Mouse (Mus musculus) forebrain, embryonic 15.5 days (tissue): ENCODE measurements around the gene Lrp6. TPM values are rescaled to one million over a fixed set of nuclear protein-coding genes. Genes with fewer than 3 reads are reported as not detected.
A peak's percentile ranks its signal among the peaks of the same experiment; 100 is the strongest.

Source experiments
- ATAC-seq: fragments of 200-750 bp; cut with Nextera tagmentation; replicated peaks from 2 replicates; pipeline ENCODE4 v1.8.0; 2017; ENCODE audit warnings: mild to moderate bottlenecking, moderate TSS enrichment, moderate library complexity
- H3K27ac ChIP-seq: fragments of 300-500 bp; sonication (generic); replicated peaks from 2 replicates; pipeline ENCODE4 v1.5.1; 2015; ENCODE audit warnings: mild to moderate bottlenecking, inconsistent platforms
- H3K27me3 ChIP-seq: fragments of 300-500 bp; sonication (generic); 2 replicates; pipeline ENCODE4 v1.6.1; 2015; ENCODE audit warnings: inconsistent platforms
- H3K36me3 ChIP-seq: fragments of 300-500 bp; sonication (generic); 2 replicates; pipeline ENCODE4 v1.6.1; 2015; ENCODE audit warnings: mild to moderate bottlenecking, inconsistent platforms
- H3K4me1 ChIP-seq: fragments of 300-500 bp; sonication (generic); 2 replicates; pipeline ENCODE4 v1.6.1; 2015; ENCODE audit warnings: inconsistent platforms
- H3K4me2 ChIP-seq: fragments of 300-500 bp; sonication (generic); replicated peaks from 2 replicates; pipeline ENCODE4 v1.6.1; 2015; ENCODE audit warnings: mild to moderate bottlenecking, inconsistent platforms
- H3K4me3 ChIP-seq: fragments of 300-500 bp; sonication (generic); 2 replicates; pipeline ENCODE4 v1.5.1; 2015; ENCODE audit warnings: mild to moderate bottlenecking, inconsistent platforms
- H3K9ac ChIP-seq: fragments of 300-500 bp; sonication (generic); replicated peaks from 2 replicates; pipeline ENCODE4 v1.6.1; 2015; ENCODE audit warnings: mild to moderate bottlenecking, inconsistent platforms
- H3K9me3 ChIP-seq: fragments of 300-500 bp; sonication (generic); 2 replicates; pipeline ENCODE4 v1.6.1; 2016; ENCODE audit warnings: inconsistent platforms
- WGBS: fragments of 180-500 bp; shearing (Covaris S2); methylation state at CpG from one replicate; pipeline ENCODE4 v1.1.7; 2015; ENCODE audit warnings: mixed read lengths; 5-methylcytosine and 5-hydroxymethylcytosine counted together
- polyA plus RNA-seq: library from polyadenylated mRNA; unstranded; fragments of >200 nt; fragmentation: Nextera tagmentation; extraction: Ambion mirVana; gene quantifications from 2 replicates; pipeline ENCODE4 v1.2.1, GENCODE M21; 2015

The Lrp6 gene
- polyA plus RNA-seq, 1 experiment from 2014 or later: 23.2 TPM

DNA sequence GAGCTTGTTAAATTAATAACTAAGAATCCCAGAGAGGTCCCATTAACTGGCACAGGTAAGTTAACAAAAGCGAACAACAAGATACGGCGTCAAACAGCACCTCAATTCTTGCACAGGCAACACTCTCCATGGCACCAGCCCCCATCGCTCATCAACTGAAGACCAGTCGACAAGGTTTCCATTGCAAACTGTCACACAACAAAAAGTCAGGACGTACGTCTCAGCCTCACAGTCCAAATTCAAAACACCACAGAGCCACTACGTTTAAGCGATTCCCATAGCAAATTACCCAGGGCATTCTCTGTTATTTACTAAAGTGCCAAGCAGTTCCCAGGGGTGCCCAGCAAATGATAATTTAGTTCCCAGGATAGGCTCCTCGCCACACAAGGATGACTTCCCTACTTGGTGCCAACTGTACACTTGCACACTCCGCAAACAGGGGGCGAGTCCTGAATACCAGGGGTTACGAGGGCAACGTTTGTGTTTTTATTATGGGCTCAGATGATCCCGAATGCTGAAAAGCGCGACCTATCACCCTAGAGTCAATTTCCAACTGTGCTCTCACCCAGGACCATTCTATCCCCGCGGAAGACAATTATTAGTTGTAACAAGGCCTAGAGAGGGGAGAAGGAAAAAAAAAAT, 1.0 kb downstream of the Lrp6 start:
- Histone ChIP-seq H3K36me3 (no peaks in the 10 kb centered on the region), H3K9ac (peak overlapping the region; percentile 98), H3K27me3 (no peaks in the 10 kb centered on the region), H3K4me3 (peak overlapping the region; percentile 98), H3K9me3 (no peaks in the 10 kb centered on the region), H3K4me2 (peak overlapping the region; percentile 62), H3K27ac (peak overlapping the region; percentile 100), H3K4me1 (peaks cover 18% of the 10 kb centered on the region)
- 1% methylated on average over 19 of the region's 19 CpGs for WGBS
- no peak for ATAC-seq

DNA sequence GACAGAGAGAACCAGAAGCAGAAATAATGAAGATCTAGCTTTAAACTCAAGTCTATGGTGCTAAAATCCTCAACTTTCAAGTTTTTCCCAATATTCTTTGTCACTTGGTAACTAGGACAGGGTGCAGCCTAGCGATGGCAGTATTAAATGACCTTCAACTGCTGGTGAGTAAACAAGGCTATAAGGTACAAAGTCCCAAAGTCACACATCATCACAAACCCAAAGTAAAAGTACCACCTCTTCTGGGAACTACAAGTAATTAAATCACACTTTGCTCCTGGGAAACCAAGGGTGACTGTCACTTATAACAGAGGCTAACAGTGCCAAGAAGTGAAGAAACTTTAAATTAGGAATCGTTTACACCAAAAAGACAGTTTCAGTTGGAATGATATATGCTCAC, 2.2 kb downstream of the Lrp6 start:
- 55% methylated on average over 2 of the region's 2 CpGs for WGBS

DNA sequence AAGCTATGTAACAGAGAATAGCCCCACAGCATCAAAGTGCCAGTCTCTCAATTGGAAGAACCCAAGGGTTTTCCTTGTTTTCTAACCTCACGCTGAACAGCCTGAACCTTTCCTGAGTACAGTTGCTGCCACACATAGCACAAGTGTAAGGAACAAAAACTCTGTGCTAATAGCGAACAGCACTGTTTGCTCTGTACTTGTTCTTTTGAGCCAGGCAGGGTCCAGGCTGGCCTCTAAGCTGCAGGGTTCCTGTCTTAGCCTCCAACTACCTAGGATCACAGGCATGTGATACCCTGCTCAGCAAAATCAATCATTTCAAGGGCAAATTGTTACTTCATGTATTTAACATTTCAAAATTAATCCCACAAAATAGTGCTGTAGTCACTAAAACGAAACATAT, 7.1 kb downstream of the Lrp6 start:
- H3K9me3 ChIP-seq: no peaks in the 10 kb centered on the region
- no peaks in the 10 kb centered on the region for H3K36me3 ChIP-seq
- H3K4me3 ChIP-seq: no peak overlapping the region
- no peak overlapping the region for H3K27ac ChIP-seq
- H3K4me1 ChIP-seq: peaks cover 36% of the 10 kb centered on the region
- H3K9ac ChIP-seq: no peak overlapping the region
- no peaks in the 10 kb centered on the region for H3K27me3 ChIP-seq
- H3K4me2 ChIP-seq: no peak overlapping the region
- no peak for ATAC-seq
- 59% methylated on average over 3 of the region's 3 CpGs for WGBS

More for the DNA sequence above, 2.2 kb downstream of the Lrp6 start:
- Histone ChIP-seq H3K27ac (no peak overlapping the region), H3K9ac (no peak overlapping the region), H3K4me3 (peak overlapping the region; percentile 98; the same call in 1 of the 2 replicates), H3K4me1 (peaks cover 18% of the 10 kb centered on the region), H3K36me3 (no peaks in the 10 kb centered on the region), H3K4me2 (peak overlapping the region; percentile 62; the same call in 1 of the 2 replicates), H3K27me3 (no peaks in the 10 kb centered on the region), H3K9me3 (no peaks in the 10 kb centered on the region)
- no peak for ATAC-seq

DNA sequence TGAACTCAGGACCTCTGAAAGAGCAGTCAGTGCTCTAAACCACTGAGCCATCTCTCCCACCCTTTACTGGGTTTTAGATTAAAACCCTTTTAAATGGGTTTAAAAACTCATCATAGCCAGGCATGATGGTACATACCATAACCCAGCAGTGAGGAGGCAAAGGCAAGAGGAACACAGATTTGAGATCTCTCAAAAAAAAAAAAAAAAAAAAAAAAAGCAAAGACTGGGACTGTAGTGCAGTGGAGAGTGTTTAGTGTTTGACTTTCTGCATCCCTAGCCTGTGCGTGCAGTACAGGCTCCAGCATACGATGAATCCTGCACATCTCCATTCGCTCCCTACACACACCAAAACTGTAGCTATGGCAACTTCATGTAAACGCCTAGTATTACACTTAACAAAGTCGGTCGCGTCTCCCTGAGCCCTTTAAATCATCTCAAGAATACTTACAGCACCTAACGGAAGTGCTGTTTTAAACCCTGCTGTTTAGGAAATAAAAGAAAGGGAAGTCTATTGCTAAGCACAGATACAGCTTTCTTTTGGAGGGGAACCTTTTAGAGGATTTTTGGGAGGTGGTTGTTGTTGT, 8.1 kb downstream of the Lrp6 start:
- H3K9me3 ChIP-seq: no peaks in the 10 kb centered on the region
- peaks cover 31% of the 10 kb centered on the region for H3K4me1 ChIP-seq
- ATAC-seq: peak; percentile 58; the same call in 1 of the 2 replicates
- no peak overlapping the region for H3K4me2 ChIP-seq
- 50% methylated on average over 8 of the region's 8 CpGs for WGBS
- no peak overlapping the region for H3K27ac ChIP-seq
- no peak overlapping the region for H3K4me3 ChIP-seq
- H3K27me3 ChIP-seq: no peaks in the 10 kb centered on the region
- no peaks in the 10 kb centered on the region for H3K36me3 ChIP-seq
- no peak overlapping the region for H3K9ac ChIP-seq

DNA sequence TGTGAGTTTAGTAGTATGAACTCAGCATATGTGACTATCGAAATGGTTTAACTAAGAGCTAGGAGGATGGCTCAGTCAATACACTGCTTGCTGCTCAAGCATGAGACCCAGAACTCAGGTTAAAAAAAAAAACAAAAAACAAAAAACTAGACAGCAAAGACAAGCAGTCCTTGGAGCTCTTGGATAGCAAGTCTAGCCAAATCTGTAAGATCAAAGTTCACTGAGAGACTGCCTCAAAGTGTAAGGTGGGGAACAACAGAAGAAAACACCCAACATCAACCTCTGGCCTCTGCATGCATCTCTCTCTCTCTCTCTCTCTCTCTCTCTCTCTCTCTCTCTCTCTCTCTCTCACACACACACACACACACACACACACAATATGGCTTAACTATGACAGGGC, 9.7 kb downstream of the Lrp6 start:
- no peak for ATAC-seq
- Histone ChIP-seq H3K9me3 (no peaks in the 10 kb centered on the region), H3K27ac (no peak overlapping the region), H3K27me3 (no peaks in the 10 kb centered on the region), H3K4me3 (no peak overlapping the region), H3K4me2 (no peak overlapping the region), H3K9ac (no peak overlapping the region), H3K36me3 (no peaks in the 10 kb centered on the region), H3K4me1 (peaks cover 33% of the 10 kb centered on the region)
- 85% methylated on average over 1 of the region's 1 CpGs for WGBS

DNA sequence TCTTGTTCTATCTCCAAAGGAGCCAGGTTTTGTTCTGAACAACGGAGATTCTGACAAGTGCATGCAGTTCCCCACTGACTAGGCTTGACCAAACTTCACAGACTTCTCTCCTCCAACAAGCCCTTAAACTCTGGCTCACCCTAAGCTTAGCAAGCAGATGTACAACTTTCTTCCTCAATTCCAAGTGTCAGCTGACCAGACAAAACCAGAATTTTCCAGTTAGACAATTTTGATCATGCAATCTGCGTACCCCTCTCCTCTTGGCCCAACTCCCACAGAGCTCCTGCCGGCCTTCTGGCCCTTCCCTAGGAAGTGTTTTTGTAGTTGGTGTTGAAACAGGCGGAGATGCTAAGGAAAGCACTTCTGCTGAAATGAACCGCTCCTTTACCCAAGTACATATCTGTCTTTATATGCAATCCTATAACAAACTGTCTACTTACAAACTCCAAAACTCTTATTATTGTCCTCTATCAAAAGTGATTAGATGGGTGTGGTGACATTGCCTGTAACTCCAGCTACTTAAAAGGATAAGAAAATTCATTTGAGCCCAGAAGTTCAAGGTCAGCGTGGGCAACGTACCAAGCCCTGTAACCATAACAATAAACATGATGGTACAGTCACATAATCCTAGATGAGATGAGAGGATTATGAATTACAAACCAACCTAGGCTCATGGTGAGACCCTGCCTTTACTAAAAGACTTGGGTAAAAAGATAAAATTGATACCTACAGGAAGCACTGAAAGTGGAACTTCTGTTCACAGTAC, 10.4 kb downstream of the Lrp6 start:
- Histone ChIP-seq H3K9ac (no peak overlapping the region), H3K4me3 (no peak overlapping the region), H3K36me3 (no peaks in the 10 kb centered on the region), H3K4me1 (peaks cover 33% of the 10 kb centered on the region), H3K9me3 (no peaks in the 10 kb centered on the region), H3K27me3 (no peaks in the 10 kb centered on the region), H3K27ac (no peak overlapping the region), H3K4me2 (no peak overlapping the region)
- WGBS: 65% methylated on average over 7 of the region's 7 CpGs
- no peak for ATAC-seq

DNA sequence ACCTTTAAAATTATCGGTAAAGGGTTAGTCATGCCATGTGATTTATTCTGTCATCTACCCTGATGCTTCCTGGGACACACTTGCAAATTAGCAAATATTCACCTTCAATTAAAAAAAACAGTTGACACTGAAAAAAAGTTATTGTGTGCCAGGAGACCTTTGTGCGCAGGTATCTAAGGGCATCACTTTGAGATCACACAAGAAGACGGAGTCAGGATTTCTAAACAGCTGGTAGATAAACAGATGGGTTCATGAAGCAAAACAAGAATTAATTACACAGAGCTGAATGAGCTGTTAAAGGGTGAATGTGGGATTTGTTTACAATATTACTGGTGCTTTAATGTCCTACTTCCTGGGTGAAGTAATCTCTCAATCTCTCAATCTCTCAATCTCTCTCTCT, 11.6 kb downstream of the Lrp6 start:
- no peaks in the 10 kb centered on the region for H3K36me3 ChIP-seq
- no peak overlapping the region for H3K27ac ChIP-seq
- ATAC-seq: no peak
- no peak overlapping the region for H3K9ac ChIP-seq
- no peaks in the 10 kb centered on the region for H3K27me3 ChIP-seq
- no peak overlapping the region for H3K4me2 ChIP-seq
- 47% methylated on average over 3 of the region's 3 CpGs for WGBS
- H3K9me3 ChIP-seq: no peaks in the 10 kb centered on the region
- no peak overlapping the region for H3K4me3 ChIP-seq
- peaks cover 37% of the 10 kb centered on the region for H3K4me1 ChIP-seq

DNA sequence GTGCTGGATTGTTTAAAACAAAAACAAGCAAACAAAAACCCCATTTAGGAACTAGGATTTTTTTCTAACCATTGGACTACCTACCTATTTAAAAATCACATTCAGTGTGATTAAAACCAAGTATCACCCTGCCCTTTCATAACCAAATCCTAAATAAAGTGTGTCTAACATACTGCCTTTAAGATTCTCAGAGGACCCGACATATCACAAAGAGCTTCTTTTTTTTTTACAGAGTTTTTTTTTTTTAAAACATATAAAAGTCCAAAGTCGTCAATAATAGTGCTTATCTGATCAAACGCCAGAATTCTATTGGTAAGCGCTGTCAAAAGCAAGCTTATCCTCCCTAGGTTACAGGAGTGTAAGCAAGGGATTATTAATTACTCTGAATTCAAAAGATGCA, 12.5 kb downstream of the Lrp6 start:
- Histone ChIP-seq H3K36me3 (no peaks in the 10 kb centered on the region), H3K27ac (no peak overlapping the region), H3K4me1 (peaks cover 37% of the 10 kb centered on the region), H3K4me3 (no peak overlapping the region), H3K4me2 (no peak overlapping the region), H3K27me3 (no peaks in the 10 kb centered on the region), H3K9me3 (no peaks in the 10 kb centered on the region), H3K9ac (no peak overlapping the region)
- no peak for ATAC-seq
- 38% methylated on average over 4 of the region's 4 CpGs for WGBS

DNA sequence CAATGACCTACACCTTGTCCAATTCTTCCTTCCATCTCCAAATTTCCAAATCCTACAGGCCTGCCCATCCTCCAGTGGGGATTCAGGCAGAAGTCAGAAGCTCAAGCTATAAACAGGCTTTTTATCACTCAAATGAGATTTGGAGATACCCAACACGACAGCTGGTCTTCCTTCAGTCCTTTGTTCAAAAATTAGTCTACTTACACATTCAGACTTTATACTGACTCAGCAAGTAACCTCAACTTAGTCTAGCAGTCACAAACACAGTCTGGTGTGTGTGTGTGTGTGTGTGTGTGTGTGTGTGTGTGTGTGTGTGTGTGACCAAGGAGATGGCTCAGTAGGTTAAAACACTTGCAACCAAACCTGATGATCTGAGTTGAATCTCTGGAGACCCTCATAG, 15.8 kb downstream of the Lrp6 start:
- H3K4me2 ChIP-seq: no peak overlapping the region
- 61% methylated on average over 1 of the region's 1 CpGs for WGBS

DNA sequence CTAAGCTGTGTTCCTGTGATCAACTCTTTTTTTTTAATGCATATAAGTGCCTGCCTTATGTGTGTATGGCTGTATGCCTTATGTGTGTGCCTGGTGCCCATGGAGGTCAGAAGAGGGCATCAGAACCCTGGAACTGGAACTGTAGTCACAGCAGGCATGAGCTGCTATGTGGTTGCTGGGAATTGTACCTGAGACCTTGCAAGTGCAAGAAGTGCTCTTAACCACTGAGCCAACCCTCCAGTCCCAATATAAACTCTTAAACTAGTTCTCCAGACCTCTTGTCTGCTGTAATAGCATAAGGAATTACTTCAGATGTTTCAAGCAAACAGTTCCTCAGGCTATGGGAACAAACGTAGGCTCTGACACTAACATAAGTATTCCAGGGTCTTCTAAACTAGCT, 16.4 kb downstream of the Lrp6 start:
- Histone ChIP-seq H3K9me3 (no peaks in the 10 kb centered on the region), H3K27ac (0 out of 2 replicates have a peak overlapping the region, but pooled peaks have one; percentile 9), H3K9ac (no peak overlapping the region), H3K4me3 (no peak overlapping the region), H3K4me2 (no peak overlapping the region), H3K4me1 (peaks cover 15% of the 10 kb centered on the region), H3K36me3 (no peaks in the 10 kb centered on the region), H3K27me3 (no peaks in the 10 kb centered on the region)
- WGBS: 88% methylated on average over 1 of the region's 1 CpGs
- ATAC-seq: no peak

More for the DNA sequence above, 15.8 kb downstream of the Lrp6 start:
- H3K4me1 ChIP-seq: peaks cover 21% of the 10 kb centered on the region
- H3K9ac ChIP-seq: no peak overlapping the region
- H3K9me3 ChIP-seq: no peaks in the 10 kb centered on the region
- H3K27me3 ChIP-seq: no peaks in the 10 kb centered on the region
- H3K36me3 ChIP-seq: no peaks in the 10 kb centered on the region
- H3K27ac ChIP-seq: 0 out of 2 replicates have a peak overlapping the region, but pooled peaks have one; percentile 9
- H3K4me3 ChIP-seq: no peak overlapping the region
- ATAC-seq: no peak

DNA sequence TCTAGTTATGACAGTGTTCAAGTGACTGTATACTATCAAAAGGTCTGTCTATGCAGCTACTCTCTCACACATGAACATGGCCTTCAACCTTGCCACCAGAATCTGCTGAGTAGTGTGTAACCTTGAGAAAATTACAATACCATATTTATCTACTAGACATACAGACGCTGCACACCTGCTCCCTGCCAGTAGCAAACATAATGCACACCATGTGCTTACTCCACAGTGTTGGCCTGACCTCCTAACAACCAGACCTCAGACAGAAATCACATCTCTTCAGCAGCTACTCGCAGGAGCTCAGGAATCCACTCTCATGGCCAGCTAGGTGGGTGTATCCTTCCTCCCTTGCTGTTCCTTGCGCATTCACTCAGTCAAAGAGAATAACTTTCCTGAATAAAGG, 21.9 kb downstream of the Lrp6 start:
- no peaks in the 10 kb centered on the region for H3K9me3 ChIP-seq
- no peak overlapping the region for H3K4me2 ChIP-seq
- H3K9ac ChIP-seq: no peak overlapping the region
- no peaks in the 10 kb centered on the region for H3K36me3 ChIP-seq
- no peaks in the 10 kb centered on the region for H3K27me3 ChIP-seq
- no peak overlapping the region for H3K27ac ChIP-seq
- no peak overlapping the region for H3K4me3 ChIP-seq
- 81% methylated on average over 3 of the region's 3 CpGs for WGBS
- peaks cover 16% of the 10 kb centered on the region for H3K4me1 ChIP-seq
- ATAC-seq: no peak

DNA sequence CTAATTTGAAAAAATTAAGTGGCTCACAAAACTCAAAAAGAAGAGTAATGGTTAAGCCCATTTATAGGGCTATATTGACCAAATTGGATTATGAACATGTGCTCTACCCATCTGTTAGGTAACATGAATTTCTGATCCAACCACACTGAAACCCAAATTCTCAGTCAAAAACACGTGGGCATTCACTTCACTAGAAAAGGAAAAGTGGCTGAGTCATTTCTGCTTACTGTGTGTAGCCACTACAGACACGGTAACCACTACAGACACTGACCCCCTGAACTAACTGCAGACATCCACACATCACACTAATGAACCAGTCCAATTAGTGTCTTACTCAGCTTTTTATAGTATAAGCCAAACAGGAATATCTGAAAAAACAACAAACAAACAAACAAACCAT, 22.7 kb downstream of the Lrp6 start:
- WGBS: 31% methylated on average over 2 of the region's 2 CpGs
- H3K9ac ChIP-seq: no peak overlapping the region
- no peak for ATAC-seq

More for the DNA sequence above, 22.7 kb downstream of the Lrp6 start:
- no peak overlapping the region for H3K4me3 ChIP-seq
- H3K4me1 ChIP-seq: peaks cover 16% of the 10 kb centered on the region
- H3K4me2 ChIP-seq: no peak overlapping the region
- H3K36me3 ChIP-seq: no peaks in the 10 kb centered on the region
- H3K9me3 ChIP-seq: no peaks in the 10 kb centered on the region
- H3K27ac ChIP-seq: no peak overlapping the region
- no peaks in the 10 kb centered on the region for H3K27me3 ChIP-seq
